Mouse (Mus musculus) lung, adult 2 months (tissue): ENCODE measurements at regions not wholly inside any gene's neighbourhood (a gene's known extent, or its start where the extent isn't known, plus 50 kb on each side); places are given as distances from the start of the nearest gene placed in this dataset.

ENCODE experiments used
- DNase-seq: peaks from one replicate; pipeline ENCODE4 v3.0.0; 2022
- H3K4me1 ChIP-seq: fragments of 200-500 bp; 2 replicates; pipeline ENCODE4 v1.6.1; 2011; ENCODE audit warnings: low read length; ENCODE audit not compliant: control insufficient read depth, insufficient read depth
- H3K4me3 ChIP-seq: fragments of 200-500 bp; replicated peaks from 2 replicates; pipeline ENCODE3; 2011; ENCODE audit warnings: low read depth, mild to moderate bottlenecking, control low read depth, low read length; ENCODE audit errors: extremely low read depth
- CTCF ChIP-seq: fragments of 200-500 bp; IDR thresholded peaks from 2 replicates; pipeline ENCODE4 v1.5.1; 2011; ENCODE audit warnings: mild to moderate bottlenecking, low read length, control low read depth; ENCODE audit not compliant: insufficient read depth
- POLR2A ChIP-seq: fragments of 200-500 bp; IDR thresholded peaks from 2 replicates; pipeline ENCODE4 v1.6.1; 2011; ENCODE audit warnings: low read depth, mild to moderate bottlenecking, control low read depth, low read length, borderline replicate concordance; ENCODE audit errors: extremely low read depth
- WGBS: fragments of 180-500 bp; shearing (Covaris S2); methylation state at CpG from one replicate; pipeline ENCODE4 v1.1.7; 2018; 5-methylcytosine and 5-hydroxymethylcytosine counted together

- WGBS, result 56% methylated on average over 4 of the region's 4 CpGs
- TF ChIP-seq CTCF, result no peak
- no peak for TF ChIP-seq POLR2A
- no peaks in the 10 kb centered on the region for H3K4me1 ChIP-seq
- no peak overlapping the region for H3K4me3 ChIP-seq
- DNase-seq, result no peak
Observed at GRCm38 (mm10) chr13:101202565-101203313, 369.5 kb upstream of the Slc30a5 start.

- TF ChIP-seq CTCF, result no peak
- WGBS, result 82% methylated on average over 7 of the region's 7 CpGs
- no peak overlapping the region for H3K4me3 ChIP-seq
- DNase-seq, result no peak
- H3K4me1 ChIP-seq, result no peaks in the 10 kb centered on the region
Observed at GRCm38 (mm10) chr13:101190249-101190830, 357.1 kb upstream of the Slc30a5 start.

- DNase-seq, result no peak
- WGBS, result 81% methylated on average over 2 of the region's 2 CpGs
Observed at GRCm38 (mm10) chr13:101182387-101182786, 349.2 kb upstream of the Slc30a5 start.

GRCm38 (mm10) chr13:101175017-101175689 lies 341.9 kb upstream of the Slc30a5 start:
- TF ChIP-seq CTCF, result no peak
- no peak for TF ChIP-seq POLR2A
- WGBS, result 78% methylated on average over 8 of the region's 8 CpGs
- no peaks in the 10 kb centered on the region for H3K4me1 ChIP-seq
- H3K4me3 ChIP-seq, result no peak overlapping the region
- no peak for DNase-seq

More at GRCm38 (mm10) chr13:101182387-101182786, 349.2 kb upstream of the Slc30a5 start:
- H3K4me1 ChIP-seq, result no peaks in the 10 kb centered on the region
- TF ChIP-seq POLR2A (no peak), CTCF (no peak)
- no peak overlapping the region for H3K4me3 ChIP-seq

- TF ChIP-seq POLR2A, result no peak
- no peak for TF ChIP-seq CTCF
- WGBS, result 44% methylated on average over 2 of the region's 2 CpGs
- Histone ChIP-seq H3K4me3 (no peak overlapping the region), H3K4me1 (no peaks in the 10 kb centered on the region)
- DNase-seq, result no peak
Observed at GRCm38 (mm10) chr13:101161768-101162167, 328.5 kb upstream of the Slc30a5 start.

GRCm38 (mm10) chr13:101159878-101160277 lies 326.7 kb upstream of the Slc30a5 start:
- no peaks in the 10 kb centered on the region for H3K4me1 ChIP-seq
- no peak for DNase-seq
- 82% methylated on average over 3 of the region's 3 CpGs for WGBS
- TF ChIP-seq CTCF (no peak), POLR2A (no peak)
- no peak overlapping the region for H3K4me3 ChIP-seq

GRCm38 (mm10) chr13:101153760-101154159 lies 320.5 kb upstream of the Slc30a5 start:
- no peak for DNase-seq
- no peak for TF ChIP-seq CTCF
- no peak for TF ChIP-seq POLR2A
- no peak overlapping the region for H3K4me3 ChIP-seq
- H3K4me1 ChIP-seq, result no peaks in the 10 kb centered on the region

GRCm38 (mm10) chr13:101142761-101143160 lies 309.5 kb upstream of the Slc30a5 start:
- no peak overlapping the region for H3K4me3 ChIP-seq
- WGBS, result 53% methylated on average over 3 of the region's 3 CpGs
- no peaks in the 10 kb centered on the region for H3K4me1 ChIP-seq
- TF ChIP-seq POLR2A (no peak), CTCF (no peak)
- DNase-seq, result no peak

- no peak overlapping the region for H3K4me3 ChIP-seq
- no peak for DNase-seq
- 81% methylated on average over 6 of the region's 6 CpGs for WGBS
Observed at GRCm38 (mm10) chr13:101142104-101142735, 309.0 kb upstream of the Slc30a5 start.

More at GRCm38 (mm10) chr13:101142104-101142735, 309.0 kb upstream of the Slc30a5 start:
- TF ChIP-seq POLR2A, result no peak
- no peak for TF ChIP-seq CTCF
- no peaks in the 10 kb centered on the region for H3K4me1 ChIP-seq
